Mouse (Mus musculus) limb, embryonic 15.5 days (tissue): ENCODE data around the gene Fgd1. TPM values are rescaled to one million over a fixed set of nuclear protein-coding genes. Genes with fewer than 3 reads are reported as not detected.

ENCODE experiments used
- ATAC-seq: fragments of 200-750 bp; cut with Nextera tagmentation; 2 replicates; pipeline ENCODE4 v1.8.0; 2017; ENCODE audit warnings: low read depth, moderate TSS enrichment; ENCODE audit not compliant: insufficient number of reproducible peaks, low FRiP score, low TSS enrichment
- H3K27ac ChIP-seq: fragments of 300-500 bp; sonication (generic); 2 replicates; pipeline ENCODE4 v1.5.1; 2015; ENCODE audit warnings: moderate library complexity, mild to moderate bottlenecking, inconsistent platforms
- H3K27me3 ChIP-seq: fragments of 300-500 bp; sonication (generic); 2 replicates; pipeline ENCODE4 v1.6.1; 2015; ENCODE audit warnings: inconsistent platforms
- H3K36me3 ChIP-seq: fragments of 300-500 bp; sonication (generic); 2 replicates; pipeline ENCODE4 v1.6.1; 2015; ENCODE audit warnings: inconsistent platforms
- H3K4me1 ChIP-seq: fragments of 300-500 bp; sonication (generic); 2 replicates; pipeline ENCODE4 v1.6.1; 2015; ENCODE audit warnings: inconsistent platforms
- H3K4me2 ChIP-seq: fragments of 300-500 bp; sonication (generic); 2 replicates; pipeline ENCODE4 v1.6.1; 2015; ENCODE audit warnings: mild to moderate bottlenecking, inconsistent platforms
- H3K4me3 ChIP-seq: fragments of 300-500 bp; sonication (generic); 2 replicates; pipeline ENCODE4 v1.5.1; 2015; ENCODE audit warnings: mild to moderate bottlenecking, inconsistent platforms
- H3K9ac ChIP-seq: fragments of 300-500 bp; sonication (generic); 2 replicates; pipeline ENCODE4 v1.6.1; 2015; ENCODE audit warnings: inconsistent platforms
- H3K9me3 ChIP-seq: fragments of 300-500 bp; sonication (generic); 2 replicates; pipeline ENCODE4 v1.6.1; 2016; ENCODE audit warnings: inconsistent platforms
- WGBS: fragments of 180-500 bp; shearing (Covaris S2); methylation state at CpG from one replicate; pipeline ENCODE4 v1.1.7; 2015; 5-methylcytosine and 5-hydroxymethylcytosine counted together
- polyA plus RNA-seq: library from polyadenylated mRNA; unstranded; fragments of >200 nt; fragmentation: Nextera tagmentation; extraction: Ambion mirVana; gene quantifications from 2 replicates; pipeline ENCODE4 v1.2.1, GENCODE M21; 2015

Fgd1 gene
- polyA plus RNA-seq, 1 experiment from 2014 or later: 11.5 TPM

DNA sequence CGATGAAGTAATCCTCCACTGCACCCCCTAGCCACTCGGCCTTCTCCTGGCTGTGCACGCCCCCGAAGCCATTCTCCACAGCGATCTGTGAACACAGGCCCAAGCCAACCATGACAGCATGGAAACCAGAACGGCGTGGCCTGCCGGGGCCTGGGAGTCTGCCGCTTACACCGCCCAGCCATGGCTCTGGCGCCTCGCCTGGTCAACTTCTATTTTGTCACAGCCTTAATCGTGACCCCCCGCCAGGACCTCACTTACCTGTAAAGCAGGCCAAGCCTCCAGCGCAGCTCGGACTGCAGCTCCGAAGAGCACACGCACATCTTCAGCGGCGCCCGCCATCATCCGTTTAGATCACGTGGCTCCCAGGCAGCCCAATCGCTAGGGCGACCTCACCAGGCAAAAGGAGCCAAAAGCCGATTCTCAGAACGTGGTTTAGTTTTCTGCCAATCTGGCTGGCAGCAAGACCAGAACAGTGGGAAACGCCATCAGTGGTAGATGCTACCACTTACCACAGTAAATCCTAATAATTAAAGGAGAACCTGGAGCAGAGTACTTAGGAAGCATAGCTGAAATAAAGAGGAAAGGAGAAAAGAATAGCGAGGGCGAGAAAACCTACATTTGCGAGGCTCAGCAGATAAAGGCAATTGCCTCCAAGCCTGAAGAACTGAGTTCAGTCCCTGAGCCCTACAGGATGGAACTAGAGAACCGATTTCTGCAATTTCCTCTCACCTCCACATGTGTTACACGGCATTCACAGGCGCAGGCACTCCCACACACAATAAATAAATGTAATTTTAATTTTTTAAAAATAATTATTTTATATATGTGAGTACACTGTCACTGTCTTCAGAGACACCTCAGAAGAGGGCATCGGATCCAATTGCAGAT is 50.5 kb downstream of the Fgd1 start, which contains the start of gene Tsr2:
TSS of gene Tsr2 (minus strand) at position 373 of the 888 bp plus-strand sequence.
- H3K9ac ChIP-seq: peak within 1 kb of the TSS; percentile 50
- H3K4me2 ChIP-seq: peak within 1 kb of the TSS; percentile 41
- H3K9me3 ChIP-seq: no peaks in the 10 kb centered on the region
- ATAC-seq: peak; percentile 69; the same call in 1 of the 2 replicates
- H3K4me1 ChIP-seq: peaks cover 2% of the 10 kb centered on the region; the same call in 1 of the 2 replicates
- peak within 1 kb of the TSS; percentile 59 for H3K4me3 ChIP-seq
- peak within 1 kb of the TSS; percentile 69 for H3K27ac ChIP-seq
- 31% methylated on average over 35 of the region's 35 CpGs for whole genome bisulfite sequencing
- no peaks in the 10 kb centered on the region for H3K27me3 ChIP-seq
- no peaks in the 10 kb centered on the region for H3K36me3 ChIP-seq

DNA sequence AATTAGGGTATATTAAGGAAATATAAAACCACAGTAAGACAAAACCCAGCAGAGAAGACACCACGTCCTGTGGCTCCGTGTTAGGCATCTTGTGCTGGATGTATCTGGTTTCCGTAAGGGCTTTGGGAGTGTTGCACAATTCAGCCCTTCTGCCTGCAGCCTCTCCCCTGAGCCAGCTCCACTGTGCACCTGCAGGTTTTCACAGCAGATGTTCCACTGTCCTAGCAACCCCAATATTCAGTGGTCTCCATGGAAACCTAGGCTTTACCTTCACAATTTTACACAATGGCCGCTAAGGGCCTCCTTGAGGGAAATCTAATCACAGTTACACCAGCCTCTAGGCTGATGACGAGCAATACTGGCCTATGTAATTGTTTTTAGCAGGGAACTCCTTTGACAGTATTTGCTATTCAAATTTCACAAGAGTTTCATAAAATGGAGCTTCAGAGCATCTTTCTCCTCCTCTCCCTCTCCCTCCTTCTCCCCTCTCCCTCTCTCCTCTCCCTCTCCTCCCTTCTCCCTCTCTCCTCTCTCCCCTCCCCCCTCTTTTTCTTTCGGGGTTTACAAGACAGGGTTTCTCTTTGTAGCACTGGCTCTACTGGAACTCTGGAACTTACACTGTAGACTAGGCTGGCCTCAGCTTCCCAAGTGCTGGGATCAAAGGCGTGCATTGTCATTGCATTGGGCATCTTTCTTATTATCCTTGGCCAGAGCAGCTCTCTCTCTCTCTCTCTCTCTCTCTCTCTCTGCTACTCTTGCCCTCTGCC is 61.5 kb downstream of the Fgd1 start:
- Histone ChIP-seq H3K9ac (no peak overlapping the region), H3K4me2 (no peak overlapping the region), H3K27me3 (peaks cover 10% of the 10 kb centered on the region; the same call in 1 of the 2 replicates), H3K4me3 (no peak overlapping the region), H3K27ac (no peak overlapping the region), H3K4me1 (no peaks in the 10 kb centered on the region), H3K9me3 (no peaks in the 10 kb centered on the region), H3K36me3 (no peaks in the 10 kb centered on the region)
- 49% methylated on average over 7 of the region's 7 CpGs for WGBS
- no peak for ATAC-seq

DNA sequence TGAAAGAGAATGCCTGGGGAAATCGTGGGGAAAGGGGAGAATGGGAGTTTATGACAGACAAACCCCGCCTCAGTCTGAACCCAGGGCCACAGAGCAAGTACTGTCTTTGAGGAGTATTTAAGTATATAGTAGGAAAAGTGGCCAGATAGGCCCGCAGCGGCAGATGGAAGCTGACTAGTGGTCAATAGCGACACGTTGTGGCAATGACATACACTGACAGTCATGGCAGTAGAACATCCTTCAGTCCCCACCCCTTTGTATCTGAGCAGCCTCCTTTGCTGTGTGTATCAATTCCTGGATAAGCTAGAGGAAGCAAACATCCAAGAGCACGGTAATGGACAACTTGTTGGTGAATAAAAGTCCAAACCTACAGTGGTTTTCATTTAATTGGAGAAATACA is 70.8 kb downstream of the Fgd1 start:
- 20% methylated on average over 7 of the region's 7 CpGs for WGBS

DNA sequence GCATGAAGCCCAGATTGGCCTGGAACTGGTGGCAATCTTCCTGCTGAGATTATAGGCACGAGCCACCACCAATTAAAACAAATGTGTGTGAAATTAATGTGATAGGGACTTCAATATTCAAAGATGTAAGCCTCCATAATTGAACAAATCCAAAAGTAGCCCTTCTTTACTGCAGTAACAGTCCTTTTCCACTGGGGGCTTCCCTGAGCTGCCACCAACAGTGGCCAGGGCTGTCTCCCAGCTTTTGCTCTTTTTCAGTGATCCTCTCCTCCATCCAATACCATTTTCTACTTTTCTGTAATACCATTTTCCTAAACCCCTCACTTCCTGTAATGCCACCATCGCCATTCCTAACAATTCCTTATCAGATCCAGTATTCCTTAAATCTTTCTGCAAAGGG is 71.5 kb downstream of the Fgd1 start:
- H3K9me3 ChIP-seq: no peaks in the 10 kb centered on the region

More for the DNA sequence above, 70.8 kb downstream of the Fgd1 start:
- Histone ChIP-seq H3K27me3 (no peaks in the 10 kb centered on the region), H3K4me3 (no peak overlapping the region), H3K9ac (no peak overlapping the region), H3K4me1 (no peaks in the 10 kb centered on the region), H3K27ac (no peak overlapping the region), H3K36me3 (no peaks in the 10 kb centered on the region), H3K4me2 (no peak overlapping the region), H3K9me3 (no peaks in the 10 kb centered on the region)
- no peak for ATAC-seq

DNA sequence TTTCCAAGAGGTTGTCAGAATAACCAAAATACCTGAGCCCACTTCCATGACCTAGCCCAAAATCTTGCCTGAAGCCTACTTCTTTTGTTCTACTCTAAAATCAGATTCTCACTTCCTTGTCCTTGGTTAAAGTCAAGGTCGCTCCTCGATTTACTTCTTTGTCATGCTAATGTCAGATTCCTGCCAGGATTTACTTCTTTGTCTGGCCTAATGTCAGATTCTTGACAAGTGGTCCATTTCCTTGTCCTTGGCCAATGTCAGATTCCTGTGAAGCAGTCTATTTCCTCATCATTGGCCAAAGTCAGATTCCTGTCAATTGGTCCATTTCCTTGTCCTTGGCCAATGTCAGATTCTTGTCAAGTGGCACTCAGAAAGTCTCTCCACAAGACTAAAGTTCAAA is 78.0 kb downstream of the Fgd1 start:
- Histone ChIP-seq H3K9ac (no peak overlapping the region), H3K36me3 (no peaks in the 10 kb centered on the region)

More for the DNA sequence above, 71.5 kb downstream of the Fgd1 start:
- Histone ChIP-seq H3K4me2 (no peak overlapping the region), H3K4me1 (no peaks in the 10 kb centered on the region), H3K36me3 (no peaks in the 10 kb centered on the region), H3K27me3 (no peaks in the 10 kb centered on the region), H3K9ac (no peak overlapping the region), H3K4me3 (no peak overlapping the region), H3K27ac (no peak overlapping the region)
- no peak for ATAC-seq
- WGBS: 14% methylated on average over 2 of the region's 2 CpGs

DNA sequence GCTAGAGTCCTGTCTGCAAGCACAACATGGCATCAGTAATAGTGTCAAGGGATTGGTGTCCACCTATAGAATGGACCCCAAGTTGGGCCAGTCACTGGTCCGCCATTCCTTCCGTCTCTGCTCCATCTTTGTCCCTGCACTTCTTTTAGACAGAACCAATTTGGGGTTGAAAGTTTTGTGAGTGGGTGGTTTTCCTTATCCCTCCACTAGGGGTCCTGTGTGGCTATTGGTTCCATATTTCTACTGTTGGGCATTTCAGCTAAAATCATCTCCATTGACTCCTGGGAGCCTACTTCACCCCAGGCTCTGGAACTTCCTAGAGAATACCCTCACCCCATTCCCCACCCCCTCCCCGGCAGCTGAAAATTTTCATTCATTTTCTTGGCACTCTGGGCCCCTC is 84.5 kb downstream of the Fgd1 start:
- H3K4me1 ChIP-seq: no peaks in the 10 kb centered on the region
- no peak overlapping the region for H3K4me2 ChIP-seq
- H3K27me3 ChIP-seq: 0 out of 2 replicates have a peak, but pooled peaks cover 2% of the 10 kb centered on the region
- no peaks in the 10 kb centered on the region for H3K36me3 ChIP-seq
- 79% methylated on average over 3 of the region's 3 CpGs for WGBS
- no peak overlapping the region for H3K27ac ChIP-seq
- H3K9me3 ChIP-seq: no peaks in the 10 kb centered on the region
- no peak overlapping the region for H3K9ac ChIP-seq
- no peak for ATAC-seq
- H3K4me3 ChIP-seq: no peak overlapping the region

More for the DNA sequence above, 78.0 kb downstream of the Fgd1 start:
- Histone ChIP-seq H3K27ac (no peak overlapping the region), H3K27me3 (no peaks in the 10 kb centered on the region), H3K4me1 (no peaks in the 10 kb centered on the region), H3K9me3 (no peaks in the 10 kb centered on the region), H3K4me2 (no peak overlapping the region), H3K4me3 (no peak overlapping the region)
- no peak for ATAC-seq
- WGBS: 73% methylated on average over 2 of the region's 2 CpGs

DNA sequence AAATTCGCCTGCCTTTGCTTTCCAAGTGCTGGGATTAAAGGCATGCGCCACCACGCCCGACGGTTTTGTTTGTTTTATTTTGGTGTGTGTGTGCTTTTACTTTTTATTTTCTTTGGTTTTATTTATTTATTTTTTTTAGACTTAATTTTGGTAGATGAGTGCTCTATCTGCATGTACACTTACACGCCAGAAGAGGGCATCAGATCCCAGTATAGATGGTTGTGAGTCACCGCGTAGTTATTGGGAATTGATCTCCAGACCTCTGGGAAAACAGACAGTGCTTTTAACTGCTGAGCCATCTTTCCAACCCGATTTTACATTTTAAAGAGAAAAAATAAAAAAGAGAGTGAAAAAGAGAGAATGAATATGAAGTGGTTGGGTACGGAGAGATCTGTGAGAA is 86.8 kb downstream of the Fgd1 start:
- no peak overlapping the region for H3K4me3 ChIP-seq

More for the DNA sequence above, 86.8 kb downstream of the Fgd1 start:
- 31% methylated on average over 10 of the region's 10 CpGs for WGBS
- H3K4me2 ChIP-seq: no peak overlapping the region
- no peak overlapping the region for H3K9ac ChIP-seq
- no peak overlapping the region for H3K27ac ChIP-seq
- ATAC-seq: no peak
- H3K27me3 ChIP-seq: 0 out of 2 replicates have a peak, but pooled peaks cover 2% of the 10 kb centered on the region
- H3K4me1 ChIP-seq: no peaks in the 10 kb centered on the region
- no peaks in the 10 kb centered on the region for H3K36me3 ChIP-seq
- no peaks in the 10 kb centered on the region for H3K9me3 ChIP-seq

Other genes with a start within 250 kb of the Fgd1 start
- gene Maged2, start 231.8 kb upstream of the Fgd1 start, polyA plus RNA-seq: 816 and 1,013 TPM in 2 replicates
- gene Gnl3l, start 28.8 kb upstream of the Fgd1 start, polyA plus RNA-seq: 24.3 and 25.8 TPM in 2 replicates
- gene Tsr2, start 50.4 kb downstream of the Fgd1 start, polyA plus RNA-seq: 34.4 and 35.8 TPM in 2 replicates
- gene Wnk3, start 151.9 kb downstream of the Fgd1 start, polyA plus RNA-seq: 1.5 and 2.0 TPM in 2 replicates